Mouse (Mus musculus) ES-Bruce4 (cell line): ENCODE measurements around the gene D730048I06Rik. TPM values are rescaled to one million over a fixed set of nuclear protein-coding genes. Genes with fewer than 3 reads are reported as not detected.
"Not testable (repeated sequence)": the region's sequence is repeated elsewhere in the genome, so short reads cannot be mapped to it uniquely, and the experiment has no call there.

Experiments
- H3K27ac ChIP-seq: 2 replicates; pipeline ENCODE4 v1.5.1; 2012; ENCODE audit warnings: low read length, inconsistent platforms; ENCODE audit not compliant: insufficient read depth
- H3K27me3 ChIP-seq: 2 replicates; pipeline ENCODE4 v1.6.1; 2012; ENCODE audit warnings: mild to moderate bottlenecking, low read length, inconsistent platforms; ENCODE audit not compliant: control insufficient read depth, poor library complexity, insufficient read depth, severe bottlenecking
- H3K36me3 ChIP-seq: 2 replicates; pipeline ENCODE4 v1.6.1; 2012; ENCODE audit warnings: inconsistent platforms, mild to moderate bottlenecking, low read length, moderate library complexity; ENCODE audit not compliant: control insufficient read depth, poor library complexity, insufficient read depth, severe bottlenecking
- H3K4me1 ChIP-seq: one replicate; pipeline ENCODE4 v1.8.1; 2011; ENCODE audit warnings: low read length; ENCODE audit not compliant: control insufficient read depth, insufficient read depth
- H3K4me3 ChIP-seq: 2 replicates; pipeline ENCODE4 v1.5.1; 2011; ENCODE audit warnings: low read depth, mild to moderate bottlenecking, low read length
- H3K9ac ChIP-seq: 2 replicates; pipeline ENCODE4 v1.6.1; 2012; ENCODE audit warnings: low read depth, mild to moderate bottlenecking, inconsistent platforms; ENCODE audit not compliant: poor library complexity, severe bottlenecking
- H3K9me3 ChIP-seq: replicated peaks from 2 replicates; pipeline ENCODE4 v1.6.1; 2012; ENCODE audit warnings: mild to moderate bottlenecking, low read length, inconsistent platforms; ENCODE audit not compliant: control insufficient read depth, poor library complexity, insufficient read depth, severe bottlenecking
- CTCF ChIP-seq: IDR thresholded peaks from one replicate; pipeline ENCODE4 v1.8.1; 2011; ENCODE audit warnings: low read depth, low read length
- EP300 ChIP-seq: IDR thresholded peaks from 2 replicates; pipeline ENCODE4 v1.6.1; 2011; ENCODE audit warnings: low read depth, low read length; ENCODE audit not compliant: insufficient read depth
- POLR2A ChIP-seq: IDR thresholded peaks from one replicate; pipeline ENCODE4 v1.8.1; 2011; ENCODE audit warnings: low read length; ENCODE audit not compliant: insufficient read depth
- polyA plus RNA-seq: library from polyadenylated mRNA; stranded (reverse); fragments of >200 nt; gene quantifications from 2 replicates; pipeline ENCODE4 v1.2.4, GENCODE M21; 2011; ENCODE audit warnings: low read depth; ENCODE audit not compliant: missing spikeins, insufficient read depth, insufficient read length

Gene D730048I06Rik
- polyA plus RNA-seq = not detected in 2 replicates

- H3K4me1 ChIP-seq = no peaks in the 10 kb centered on the region
- no peaks in the 10 kb centered on the region for H3K9me3 ChIP-seq
Observed at GRCm38 (mm10) chr9:35790001-35790400, at the start of gene D730048I06Rik, which contains the start of gene Gm27235. Gene D730048I06Rik (minus strand): TSS chr9:35790112. Gene Gm27235 (minus strand): TSS chr9:35790101.

GRCm38 (mm10) chr9:35817881-35818280, 28.0 kb upstream of the D730048I06Rik start:
- not testable (repeated sequence) for H3K9me3 ChIP-seq

More at GRCm38 (mm10) chr9:35790001-35790400, at the start of gene D730048I06Rik, which contains the start of gene Gm27235:
- Histone ChIP-seq H3K27ac (no peak within 1 kb of the TSS), H3K27me3 (no peaks in the 10 kb centered on the region), H3K4me3 (no peak within 1 kb of the TSS), H3K36me3 (no peaks in the 10 kb centered on the region), H3K9ac (no peak within 1 kb of the TSS)
- TF ChIP-seq CTCF = no peak
- no peak for TF ChIP-seq POLR2A
- TF ChIP-seq EP300 = no peak

GRCm38 (mm10) chr9:35798146-35798545, 8.2 kb upstream of the D730048I06Rik start:
- H3K36me3 ChIP-seq = no peaks in the 10 kb centered on the region
- H3K9ac ChIP-seq = no peak overlapping the region
- TF ChIP-seq EP300 (no peak), POLR2A (no peak), CTCF (no peak)
- H3K4me1 ChIP-seq = no peaks in the 10 kb centered on the region
- H3K27ac ChIP-seq = no peak overlapping the region
- H3K4me3 ChIP-seq = no peak overlapping the region
- H3K27me3 ChIP-seq = no peaks in the 10 kb centered on the region
- no peaks in the 10 kb centered on the region for H3K9me3 ChIP-seq

More at GRCm38 (mm10) chr9:35817881-35818280, 28.0 kb upstream of the D730048I06Rik start:
- H3K27me3 ChIP-seq, H3K4me3 ChIP-seq, H3K9ac ChIP-seq, H3K27ac ChIP-seq, H3K36me3 ChIP-seq, H3K4me1 ChIP-seq: not testable (repeated sequence)

GRCm38 (mm10) chr9:35778009-35778408, 11.9 kb downstream of the D730048I06Rik start, which contains the start of gene Gm17727:
Gene Gm17727 (minus strand): TSS chr9:35778109.
- no peaks in the 10 kb centered on the region for H3K36me3 ChIP-seq
- no peaks in the 10 kb centered on the region for H3K9me3 ChIP-seq
- no peak for TF ChIP-seq POLR2A
- no peak for TF ChIP-seq EP300
- TF ChIP-seq CTCF = no peak

GRCm38 (mm10) chr9:35756843-35757242, 33.1 kb downstream of the D730048I06Rik start:
- Histone ChIP-seq H3K27ac (no peak overlapping the region), H3K4me1 (no peaks in the 10 kb centered on the region), H3K36me3 (no peaks in the 10 kb centered on the region), H3K4me3 (no peak overlapping the region), H3K9me3 (no peaks in the 10 kb centered on the region), H3K27me3 (no peaks in the 10 kb centered on the region), H3K9ac (no peak overlapping the region)
- TF ChIP-seq CTCF (no peak), POLR2A (no peak), EP300 (no peak)

More at GRCm38 (mm10) chr9:35778009-35778408, 11.9 kb downstream of the D730048I06Rik start, which contains the start of gene Gm17727:
- no peak within 1 kb of the TSS for H3K4me3 ChIP-seq
- no peaks in the 10 kb centered on the region for H3K4me1 ChIP-seq
- H3K27me3 ChIP-seq = no peaks in the 10 kb centered on the region
- H3K27ac ChIP-seq = no peak within 1 kb of the TSS
- no peak within 1 kb of the TSS for H3K9ac ChIP-seq

- H3K9me3 ChIP-seq = peaks cover 6% of the 10 kb centered on the region; the same call in 1 of the 2 replicates
- H3K27me3 ChIP-seq = no peaks in the 10 kb centered on the region
- no peaks in the 10 kb centered on the region for H3K36me3 ChIP-seq
- no peak for TF ChIP-seq EP300
- TF ChIP-seq POLR2A = no peak
- no peak for TF ChIP-seq CTCF
- H3K4me3 ChIP-seq = no peak within 1 kb of the TSS
- H3K4me1 ChIP-seq = no peaks in the 10 kb centered on the region
- H3K27ac ChIP-seq = no peak within 1 kb of the TSS
- no peak within 1 kb of the TSS for H3K9ac ChIP-seq
Observed at GRCm38 (mm10) chr9:35740749-35741148, 49.2 kb downstream of the D730048I06Rik start, which contains the start of gene Gm17677. Gene Gm17677 (plus strand): TSS chr9:35741049.

Other genes with a start within 250 kb of the D730048I06Rik start
- gene Ddx25, start 231.6 kb downstream of the D730048I06Rik start, polyA plus RNA-seq = 2.2 and 2.4 TPM in 2 replicates
- gene Pus3, start 231.5 kb downstream of the D730048I06Rik start, polyA plus RNA-seq = 16.3 and 20.3 TPM in 2 replicates
- gene Pate2, start 219.8 kb downstream of the D730048I06Rik start, polyA plus RNA-seq = 1.7 TPM in 2 replicates
- 26.1 and 29.5 TPM in 2 replicates for gene Hyls1, start 219.7 kb downstream of the D730048I06Rik start, polyA plus RNA-seq
- gene Pate4, start 178.2 kb downstream of the D730048I06Rik start, polyA plus RNA-seq = not detected in 2 replicates
- gene Pate3, start 141.9 kb downstream of the D730048I06Rik start, polyA plus RNA-seq = not detected in 2 replicates
- not detected in 2 replicates for gene Pate1, start 102.7 kb downstream of the D730048I06Rik start, polyA plus RNA-seq
- gene Gm17677, start 49.1 kb downstream of the D730048I06Rik start, polyA plus RNA-seq = not detected in 2 replicates
- gene Gm17727, start 12.0 kb downstream of the D730048I06Rik start, polyA plus RNA-seq = not detected in 2 replicates
- not detected in 2 replicates for gene Gm27235, start within 50 bp of the D730048I06Rik start, polyA plus RNA-seq
- gene 9230110F15Rik, start 54.0 kb upstream of the D730048I06Rik start, polyA plus RNA-seq = not detected in 2 replicates
- not detected in 2 replicates for gene 9230113P08Rik, start 118.3 kb upstream of the D730048I06Rik start, polyA plus RNA-seq